Mouse (Mus musculus) lung, adult 2 months (tissue): ENCODE data around the gene Nxf2.

Source experiments
- CTCF ChIP-seq: fragments of 200-500 bp; IDR thresholded peaks from 2 replicates; pipeline ENCODE4 v1.5.1; 2011; ENCODE audit warnings: mild to moderate bottlenecking, low read length, control low read depth; ENCODE audit not compliant: insufficient read depth
- POLR2A ChIP-seq: fragments of 200-500 bp; IDR thresholded peaks from 2 replicates; pipeline ENCODE4 v1.6.1; 2011; ENCODE audit warnings: low read depth, mild to moderate bottlenecking, control low read depth, low read length, borderline replicate concordance; ENCODE audit errors: extremely low read depth

DNA sequence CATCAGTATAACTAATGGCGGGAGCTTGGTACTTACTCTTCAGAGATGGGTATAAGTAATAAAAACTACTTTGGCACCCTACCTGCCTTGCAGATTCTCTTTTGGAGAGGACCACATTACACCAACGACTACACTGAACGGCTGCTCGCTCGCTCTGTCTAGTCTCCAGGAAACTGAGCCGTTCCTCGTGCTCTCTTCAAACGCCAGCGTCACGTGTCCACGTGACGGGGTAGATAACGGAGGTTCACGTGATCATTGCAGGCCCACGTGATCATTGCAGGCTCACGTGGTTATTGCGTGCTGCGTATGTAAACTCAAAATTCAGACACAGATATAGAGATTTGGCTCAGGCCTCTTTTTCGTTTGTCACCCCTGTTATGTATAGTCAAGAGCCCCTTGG lies at the start of gene Nxf2:
- TF ChIP-seq POLR2A (no peak), CTCF (no peak)
